Mouse (Mus musculus): Measurements from ENCODE around the gene Tob2. TPM values are rescaled to one million over a fixed set of nuclear protein-coding genes. Genes with fewer than 3 reads are reported as not detected.

The Tob2 gene
- polyA plus RNA-seq, 1 experiment from 2014 or later: 24.5 TPM

DNA sequence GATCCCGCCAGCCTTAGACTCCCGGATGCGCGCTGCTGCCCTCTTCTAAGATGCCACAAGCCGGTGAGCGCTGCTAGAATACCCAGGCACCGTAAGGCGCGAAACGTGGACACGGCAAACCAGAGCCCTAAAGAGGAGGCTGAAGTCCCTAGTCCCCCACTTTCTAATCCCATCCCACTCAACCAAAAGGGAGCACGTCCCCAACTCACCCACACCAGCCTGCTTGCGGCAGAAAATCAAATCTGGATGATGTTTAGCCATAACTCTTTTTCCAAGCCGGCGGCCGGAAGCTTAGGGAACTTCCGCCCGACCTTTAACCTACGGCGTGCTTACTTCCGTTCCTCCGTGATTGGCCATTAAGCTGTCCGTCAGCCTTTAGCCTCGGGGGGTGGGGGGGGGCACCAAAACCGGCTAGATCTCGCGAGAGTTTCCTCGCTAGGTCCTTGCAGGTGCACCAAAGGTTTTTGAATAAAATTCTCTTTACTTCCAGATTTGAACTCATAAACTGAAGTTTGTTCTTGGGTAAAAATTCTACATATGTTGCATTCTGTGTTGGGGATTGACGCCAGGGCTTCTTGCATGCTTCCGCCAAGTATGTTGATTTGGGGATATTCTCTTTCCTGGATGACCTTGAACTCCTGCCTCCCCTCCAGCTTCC lies 13.1 kb upstream of the Tob2 start, which contains the start of gene Phf5a:
Gene Phf5a, minus strand, starts transcription at position 308 of the 658 bp plus-strand sequence.
- Histone ChIP-seq H3K4me3 (ENCODE audit: low read depth, low read length) (peak within 1 kb of the TSS; percentile 99), H3K27me3 (ENCODE audit: control insufficient read depth, insufficient read depth, low read length) (no peaks in the 10 kb centered on the region), H3K4me1 (ENCODE audit: control insufficient read depth, insufficient read depth, low read length) (peaks cover 6% of the 10 kb centered on the region; the same call in 1 of the 2 replicates), H3K9ac (replicated peaks; ENCODE audit: low read depth, low read length) (peak within 1 kb of the TSS; percentile 89), H3K36me3 (ENCODE audit: control insufficient read depth, insufficient read depth, low read length) (peaks cover 39% of the 10 kb centered on the region), H3K9me3 (ENCODE audit: control insufficient read depth, low read depth, low read length) (no peaks in the 10 kb centered on the region), H3K4me2 (replicated peaks; ENCODE audit: low read depth, low read length) (peak within 1 kb of the TSS; percentile 91), H3K27ac (ENCODE audit: low read length) (peak within 1 kb of the TSS; percentile 96)
- ATAC-seq (ENCODE audit: insufficient number of reproducible peaks, insufficient read depth, low FRiP score, low read depth): peak; percentile 91
- under 1% methylated on average over 30 of the region's 30 CpGs for WGBS

DNA sequence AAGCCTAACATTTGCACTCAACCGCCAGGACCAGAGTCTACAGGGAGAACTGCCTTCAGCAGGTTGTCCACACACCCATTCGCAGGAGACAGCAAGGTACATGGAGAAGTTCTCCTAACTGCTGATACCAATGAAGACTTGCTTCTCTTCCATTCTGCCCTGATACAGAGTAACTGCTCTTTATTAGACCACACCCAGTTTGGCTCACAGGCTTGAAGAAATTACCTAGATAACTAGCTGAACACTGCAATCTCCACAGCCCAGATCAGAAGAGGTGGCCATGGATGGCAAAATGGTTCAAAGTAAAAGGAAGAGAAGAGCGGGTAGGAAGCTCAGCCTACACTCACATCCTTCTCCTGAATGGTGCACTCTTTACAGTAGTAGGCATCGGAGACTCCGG lies 11.4 kb upstream of the Tob2 start:
- H3K4me3 ChIP-seq (ENCODE audit: low read depth, low read length): no peak overlapping the region
- ATAC-seq (ENCODE audit: insufficient number of reproducible peaks, insufficient read depth, low FRiP score, low read depth): no peak
- no peak overlapping the region for H3K27ac ChIP-seq (ENCODE audit: low read length)
- no peaks in the 10 kb centered on the region for H3K27me3 ChIP-seq (ENCODE audit: control insufficient read depth, insufficient read depth, low read length)
- H3K4me2 ChIP-seq (replicated peaks; ENCODE audit: low read depth, low read length): no peak overlapping the region
- H3K4me1 ChIP-seq (ENCODE audit: control insufficient read depth, insufficient read depth, low read length): peaks cover 6% of the 10 kb centered on the region; the same call in 1 of the 2 replicates
- WGBS: 94% methylated on average over 5 of the region's 5 CpGs
- no peak overlapping the region for H3K9ac ChIP-seq (replicated peaks; ENCODE audit: low read depth, low read length)
- H3K36me3 ChIP-seq (ENCODE audit: control insufficient read depth, insufficient read depth, low read length): peaks cover 55% of the 10 kb centered on the region
- no peaks in the 10 kb centered on the region for H3K9me3 ChIP-seq (ENCODE audit: control insufficient read depth, low read depth, low read length)

DNA sequence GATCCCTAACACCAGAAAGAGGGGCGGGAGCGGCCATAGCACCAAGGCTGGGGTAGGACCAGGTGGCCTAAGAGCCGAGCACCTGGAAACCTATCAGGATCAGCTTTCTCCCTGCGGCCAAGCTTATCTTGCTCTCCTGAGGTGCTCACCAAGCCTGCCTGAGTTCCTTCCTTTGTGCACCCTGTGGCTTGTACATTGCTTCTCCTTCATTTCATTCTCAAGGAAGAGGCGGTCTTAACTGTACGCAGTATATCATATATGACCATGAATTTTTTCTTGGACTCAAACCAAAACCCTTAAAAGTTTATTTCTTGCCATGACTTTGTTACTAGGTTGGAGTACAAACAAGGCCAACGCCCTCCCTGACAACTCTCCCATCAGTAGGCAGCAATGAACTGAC lies 5.6 kb upstream of the Tob2 start:
- peaks cover 51% of the 10 kb centered on the region for H3K36me3 ChIP-seq (ENCODE audit: control insufficient read depth, insufficient read depth, low read length)
- no peaks in the 10 kb centered on the region for H3K9me3 ChIP-seq (ENCODE audit: control insufficient read depth, low read depth, low read length)
- H3K4me1 ChIP-seq (ENCODE audit: control insufficient read depth, insufficient read depth, low read length): 0 out of 2 replicates have a peak, but pooled peaks cover 5% of the 10 kb centered on the region
- no peaks in the 10 kb centered on the region for H3K27me3 ChIP-seq (ENCODE audit: control insufficient read depth, insufficient read depth, low read length)
- H3K27ac ChIP-seq (ENCODE audit: low read length): no peak overlapping the region
- WGBS: 86% methylated on average over 7 of the region's 7 CpGs
- H3K4me3 ChIP-seq (ENCODE audit: low read depth, low read length): no peak overlapping the region
- no peak for ATAC-seq (ENCODE audit: insufficient number of reproducible peaks, insufficient read depth, low FRiP score, low read depth)
- H3K4me2 ChIP-seq (replicated peaks; ENCODE audit: low read depth, low read length): no peak overlapping the region
- no peak overlapping the region for H3K9ac ChIP-seq (replicated peaks; ENCODE audit: low read depth, low read length)

DNA sequence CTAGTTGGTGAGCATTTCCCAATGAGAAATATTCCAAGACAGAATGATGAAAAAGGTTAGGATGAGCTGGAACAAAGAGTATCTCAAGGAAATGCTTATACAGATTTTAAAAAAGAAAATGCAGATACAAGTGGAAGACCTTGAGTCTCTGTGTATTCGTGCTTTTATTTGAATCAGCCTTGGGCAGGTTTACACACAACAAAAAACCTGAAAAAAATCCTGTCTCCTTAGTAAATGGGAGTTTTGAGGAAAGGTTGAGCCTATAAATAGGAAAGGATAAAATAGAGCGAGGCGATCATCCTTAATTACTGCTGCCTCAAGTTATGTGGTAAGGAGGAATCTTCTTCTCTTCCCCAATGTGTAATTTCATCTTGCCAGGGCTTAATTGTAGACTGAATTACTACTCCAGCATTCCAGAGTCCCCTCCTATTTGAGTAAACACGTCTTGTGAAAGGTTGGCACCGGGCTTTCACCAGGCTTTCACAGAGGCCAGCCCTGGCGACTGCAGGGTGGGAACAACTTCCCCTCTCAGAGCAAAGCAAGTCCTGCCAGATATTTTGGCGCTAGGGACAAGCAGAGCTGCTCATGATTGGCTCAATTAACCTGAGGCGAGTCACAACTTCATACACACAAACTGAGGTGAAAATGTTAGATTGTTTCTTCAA lies 2.0 kb upstream of the Tob2 start:
- WGBS: 34% methylated on average over 8 of the region's 8 CpGs
- no peak for ATAC-seq (ENCODE audit: insufficient number of reproducible peaks, insufficient read depth, low FRiP score, low read depth)
- Histone ChIP-seq H3K27me3 (ENCODE audit: control insufficient read depth, insufficient read depth, low read length) (no peaks in the 10 kb centered on the region), H3K9ac (replicated peaks; ENCODE audit: low read depth, low read length) (no peak overlapping the region), H3K9me3 (ENCODE audit: control insufficient read depth, low read depth, low read length) (no peaks in the 10 kb centered on the region), H3K27ac (ENCODE audit: low read length) (peak overlapping the region; percentile 82), H3K4me3 (ENCODE audit: low read depth, low read length) (0 out of 2 replicates have a peak overlapping the region, but pooled peaks have one; percentile 76), H3K4me1 (ENCODE audit: control insufficient read depth, insufficient read depth, low read length) (0 out of 2 replicates have a peak, but pooled peaks cover 5% of the 10 kb centered on the region), H3K4me2 (replicated peaks; ENCODE audit: low read depth, low read length) (peak overlapping the region; percentile 96), H3K36me3 (ENCODE audit: control insufficient read depth, insufficient read depth, low read length) (peaks cover 16% of the 10 kb centered on the region; the same call in 1 of the 2 replicates)

DNA sequence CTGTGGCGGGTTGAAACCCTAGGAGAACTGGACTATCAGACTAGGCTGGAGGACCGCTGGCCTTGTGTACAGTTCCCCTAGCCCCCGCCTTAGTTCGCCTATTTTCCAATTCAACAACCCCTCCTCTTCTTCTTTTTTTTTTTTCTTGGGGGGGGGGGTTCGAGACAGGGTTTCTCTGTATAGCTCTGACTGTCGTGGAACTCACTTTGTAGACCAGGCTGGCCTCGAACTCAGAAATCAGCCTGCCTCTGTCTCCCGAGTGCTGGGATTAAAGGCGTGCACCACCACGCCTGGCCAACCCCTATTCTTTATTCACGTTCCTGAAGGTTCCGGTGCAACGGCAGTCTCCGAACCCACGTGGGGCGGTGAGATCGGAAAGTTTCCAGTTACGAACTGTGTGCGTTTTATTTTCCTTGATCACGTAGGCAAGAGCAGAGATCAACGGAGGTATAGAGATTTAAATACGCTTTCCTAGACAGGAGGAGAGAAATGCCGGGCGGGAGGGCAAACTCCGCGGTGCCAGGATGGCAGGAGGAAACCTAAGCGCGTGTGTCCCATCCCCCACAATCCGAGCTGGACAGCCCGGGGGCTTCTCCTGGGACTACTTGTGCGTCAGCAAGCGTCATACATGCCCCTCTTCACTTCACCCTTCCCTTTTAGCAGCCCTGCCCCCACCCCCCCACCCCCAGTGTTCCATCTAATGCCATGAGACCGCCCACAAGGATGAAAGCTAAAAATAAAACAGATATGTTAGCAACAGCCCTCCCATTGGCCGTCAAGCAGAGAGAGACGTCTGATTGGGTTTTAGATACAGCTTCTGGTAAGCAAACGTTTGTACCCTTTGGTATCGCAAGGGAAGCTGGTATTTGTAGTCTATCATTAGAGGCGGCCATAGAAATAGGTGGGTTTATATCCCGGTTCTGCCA lies 997 bp upstream of the Tob2 start:
- peak overlapping the region; percentile 76 for H3K4me3 ChIP-seq (ENCODE audit: low read depth, low read length)
- H3K4me2 ChIP-seq (replicated peaks; ENCODE audit: low read depth, low read length): peak overlapping the region; percentile 96
- H3K27ac ChIP-seq (ENCODE audit: low read length): peak overlapping the region; percentile 98
- H3K9ac ChIP-seq (replicated peaks; ENCODE audit: low read depth, low read length): peak overlapping the region; percentile 89
- H3K27me3 ChIP-seq (ENCODE audit: control insufficient read depth, insufficient read depth, low read length): no peaks in the 10 kb centered on the region
- ATAC-seq (ENCODE audit: insufficient number of reproducible peaks, insufficient read depth, low FRiP score, low read depth): peak; percentile 81
- H3K36me3 ChIP-seq (ENCODE audit: control insufficient read depth, insufficient read depth, low read length): peaks cover 5% of the 10 kb centered on the region; the same call in 1 of the 2 replicates
- 2% methylated on average over 39 of the region's 39 CpGs for WGBS
- H3K9me3 ChIP-seq (ENCODE audit: control insufficient read depth, low read depth, low read length): no peaks in the 10 kb centered on the region
- H3K4me1 ChIP-seq (ENCODE audit: control insufficient read depth, insufficient read depth, low read length): 0 out of 2 replicates have a peak, but pooled peaks cover 5% of the 10 kb centered on the region

DNA sequence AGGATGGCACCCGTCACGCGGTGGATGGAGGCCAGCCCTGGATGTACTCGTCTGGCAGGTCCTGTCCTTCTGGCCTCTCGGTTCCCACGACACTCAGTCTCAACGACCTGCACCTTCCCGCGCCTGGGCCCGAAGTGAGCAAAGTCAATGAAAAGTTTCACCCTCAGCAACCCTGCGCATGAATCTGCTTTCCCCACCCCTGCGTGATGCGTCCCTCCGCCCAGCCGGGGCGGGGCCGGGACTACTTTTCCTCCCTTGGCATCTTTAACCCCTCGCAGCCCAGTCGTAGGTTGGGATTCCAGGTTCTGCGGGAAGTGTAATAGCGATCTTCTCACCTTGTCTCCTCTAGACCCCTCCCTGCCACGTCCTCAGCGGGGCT lies 469 bp downstream of the Tob2 start:
- H3K4me2 ChIP-seq (replicated peaks; ENCODE audit: low read depth, low read length): peak overlapping the region; percentile 96
- peak overlapping the region; percentile 89 for H3K9ac ChIP-seq (replicated peaks; ENCODE audit: low read depth, low read length)
- H3K9me3 ChIP-seq (ENCODE audit: control insufficient read depth, low read depth, low read length): no peaks in the 10 kb centered on the region
- no peak for ATAC-seq (ENCODE audit: insufficient number of reproducible peaks, insufficient read depth, low FRiP score, low read depth)
- peak overlapping the region; percentile 76 for H3K4me3 ChIP-seq (ENCODE audit: low read depth, low read length)
- no peaks in the 10 kb centered on the region for H3K36me3 ChIP-seq (ENCODE audit: control insufficient read depth, insufficient read depth, low read length)
- WGBS: 0% methylated on average over 23 of the region's 23 CpGs
- peak overlapping the region; percentile 98 for H3K27ac ChIP-seq (ENCODE audit: low read length)
- 0 out of 2 replicates have a peak, but pooled peaks cover 5% of the 10 kb centered on the region for H3K4me1 ChIP-seq (ENCODE audit: control insufficient read depth, insufficient read depth, low read length)
- H3K27me3 ChIP-seq (ENCODE audit: control insufficient read depth, insufficient read depth, low read length): no peaks in the 10 kb centered on the region

DNA sequence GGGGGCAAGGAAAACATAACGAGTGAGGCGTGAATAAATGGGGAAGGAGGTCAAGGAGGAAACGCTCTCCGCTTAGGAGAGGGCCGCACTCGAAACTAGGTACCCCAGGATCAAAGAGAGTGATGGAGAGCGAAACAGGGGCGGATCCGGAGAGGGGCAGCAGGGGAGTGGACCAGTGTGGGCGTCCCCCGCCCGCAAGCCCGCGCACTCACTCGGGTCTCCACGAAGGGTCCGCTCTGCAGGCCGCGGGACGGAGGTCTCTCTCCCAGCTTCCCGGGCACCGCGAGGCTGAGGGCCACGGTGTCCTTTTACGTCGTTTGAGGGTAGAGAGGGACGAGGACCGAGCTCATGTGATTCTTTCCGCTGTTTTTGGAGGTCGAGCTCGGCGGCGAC lies 876 bp downstream of the Tob2 start:
- Histone ChIP-seq H3K36me3 (ENCODE audit: control insufficient read depth, insufficient read depth, low read length) (0 out of 2 replicates have a peak, but pooled peaks cover under 1% of the 10 kb centered on the region), H3K4me1 (ENCODE audit: control insufficient read depth, insufficient read depth, low read length) (0 out of 2 replicates have a peak, but pooled peaks cover 5% of the 10 kb centered on the region), H3K4me3 (ENCODE audit: low read depth, low read length) (peak overlapping the region; percentile 76), H3K9ac (replicated peaks; ENCODE audit: low read depth, low read length) (peak overlapping the region; percentile 89), H3K27ac (ENCODE audit: low read length) (peak overlapping the region; percentile 98), H3K27me3 (ENCODE audit: control insufficient read depth, insufficient read depth, low read length) (no peaks in the 10 kb centered on the region), H3K4me2 (replicated peaks; ENCODE audit: low read depth, low read length) (peak overlapping the region; percentile 96), H3K9me3 (ENCODE audit: control insufficient read depth, low read depth, low read length) (no peaks in the 10 kb centered on the region)
- WGBS: 0% methylated on average over 33 of the region's 33 CpGs
- ATAC-seq (ENCODE audit: insufficient number of reproducible peaks, insufficient read depth, low FRiP score, low read depth): no peak

Data from stomach, embryonic 14.5 days (tissue).